Mouse (Mus musculus) MEL (cell line): Measurements from ENCODE around the gene Ddr1. TPM values are rescaled to one million over a fixed set of nuclear protein-coding genes. Genes with fewer than 3 reads are reported as not detected.

Source experiments
- DNase-seq: peaks from one replicate; pipeline ENCODE4 v3.0.0; 2011; ENCODE audit warnings: low read depth, low spot score
- H3K27ac ChIP-seq: 2 replicates; pipeline ENCODE4 v1.5.1; 2012; ENCODE audit warnings: low read depth, mild to moderate bottlenecking, control low read depth, low read length, moderate library complexity; ENCODE audit not compliant: control insufficient read depth
- H3K27me3 ChIP-seq, 2 experiments: fragments of 150-350 bp in 1 of 2; sonication (generic) in 1 of 2; 2 replicates each; pipeline ENCODE4 v1.6.1; 2012; ENCODE audit warnings: low read length in 2 of 2, mild to moderate bottlenecking in 2 of 2, improper control_type of control experiment in 1 of 2, moderate library complexity in 1 of 2; ENCODE audit not compliant: insufficient read depth in 2 of 2, control insufficient read depth in 1 of 2
- H3K36me3 ChIP-seq, 2 experiments: 2 replicates each; pipeline ENCODE4 v1.6.1; 2012 to 2014; ENCODE audit warnings: low read length in 2 of 2, improper control_type of control experiment in 1 of 2, inconsistent platforms in 1 of 2, mild to moderate bottlenecking in 1 of 2; ENCODE audit not compliant: insufficient read depth in 2 of 2, control insufficient read depth in 1 of 2
- H3K4me1 ChIP-seq, 2 experiments: fragments of 150-350 bp in 1 of 2; sonication (generic) in 1 of 2; 2 replicates each; pipeline ENCODE4 v1.6.1; 2012; ENCODE audit warnings: low read length in 2 of 2, improper control_type of control experiment in 1 of 2, mild to moderate bottlenecking in 1 of 2; ENCODE audit not compliant: insufficient read depth in 2 of 2, control insufficient read depth in 1 of 2
- H3K4me3 ChIP-seq, 2 experiments: fragments of 150-350 bp in 1 of 2; sonication (generic) in 1 of 2; 2 replicates each; pipeline ENCODE4 v1.5.1; 2012; ENCODE audit warnings: low read depth in 2 of 2, low read length in 2 of 2, mild to moderate bottlenecking in 2 of 2, moderate library complexity in 2 of 2, control low read depth in 1 of 2, improper control_type of control experiment in 1 of 2; ENCODE audit not compliant: control insufficient read depth in 1 of 2, insufficient read depth in 1 of 2
- H3K79me2 ChIP-seq: 2 replicates; pipeline ENCODE4 v1.6.1; 2012; ENCODE audit warnings: mild to moderate bottlenecking, low read length, moderate library complexity; ENCODE audit not compliant: control insufficient read depth, poor library complexity, insufficient read depth
- H3K9ac ChIP-seq: 2 replicates; pipeline ENCODE4 v1.6.1; 2012; ENCODE audit warnings: low read depth, mild to moderate bottlenecking, control low read depth, low read length, moderate library complexity; ENCODE audit not compliant: control insufficient read depth, poor library complexity, severe bottlenecking
- H3K9me3 ChIP-seq: fragments of 150-350 bp; sonication (generic); replicated peaks from 2 replicates; pipeline ENCODE4 v1.6.1; 2012; ENCODE audit warnings: mild to moderate bottlenecking, low read length, improper control_type of control experiment, moderate library complexity; ENCODE audit not compliant: insufficient read depth
- BHLHE40 ChIP-seq: IDR thresholded peaks from 2 replicates; pipeline ENCODE4 v1.6.1; 2012; ENCODE audit warnings: low read depth, mild to moderate bottlenecking, inconsistent platforms, low read length, improper control_type of control experiment, borderline replicate concordance
- CHD2 ChIP-seq: IDR thresholded peaks from 2 replicates; pipeline ENCODE4 v1.6.1; 2011; ENCODE audit warnings: low read length, improper control_type of control experiment
- CTCF ChIP-seq, 3 experiments: IDR thresholded peaks in 2 of 3; conservative IDR thresholded peaks in 1 of 3; 2 replicates each; pipeline ENCODE4 v1.5.1; 2011 to 2012; ENCODE audit warnings: low read length in 3 of 3, low read depth in 2 of 3, mild to moderate bottlenecking in 2 of 3, improper control_type of control experiment in 1 of 3, inconsistent platforms in 1 of 3, mixed read lengths in 1 of 3, moderate library complexity in 1 of 3; ENCODE audit not compliant: control insufficient read depth in 1 of 3, insufficient read depth in 1 of 3, poor library complexity in 1 of 3, severe bottlenecking in 1 of 3
- E2F4 ChIP-seq: IDR thresholded peaks from 2 replicates; pipeline ENCODE4 v1.6.1; 2011; ENCODE audit warnings: low read depth, low read length, improper control_type of control experiment, borderline replicate concordance
- ELF1 ChIP-seq: IDR thresholded peaks from 2 replicates; pipeline ENCODE4 v1.6.1; 2014; ENCODE audit warnings: low read depth, mild to moderate bottlenecking, inconsistent platforms, low read length, improper control_type of control experiment, moderate library complexity
- EP300 ChIP-seq, 2 experiments: IDR thresholded peaks; 2 replicates each; pipeline ENCODE4 v1.6.1; 2011; ENCODE audit warnings: improper control_type of control experiment in 2 of 2, low read length in 2 of 2, low read depth in 1 of 2, mild to moderate bottlenecking in 1 of 2
- GATA1 ChIP-seq: IDR thresholded peaks from 2 replicates; pipeline ENCODE4 v1.6.1; 2011; ENCODE audit warnings: low read depth, low read length, improper control_type of control experiment
- HCFC1 ChIP-seq: IDR thresholded peaks from 2 replicates; pipeline ENCODE4 v1.6.1; 2012; ENCODE audit warnings: low read depth, mild to moderate bottlenecking, inconsistent platforms, low read length, improper control_type of control experiment, moderate library complexity
- JUND ChIP-seq: IDR thresholded peaks from 2 replicates; pipeline ENCODE4 v1.6.1; 2011; ENCODE audit warnings: low read depth, mild to moderate bottlenecking, improper control_type of control experiment, low read length
- KAT2A ChIP-seq: conservative IDR thresholded peaks from 2 replicates; pipeline ENCODE4 v1.6.1; 2012; ENCODE audit warnings: low read depth, low read length, improper control_type of control experiment, inconsistent platforms
- MAZ ChIP-seq: IDR thresholded peaks from 2 replicates; pipeline ENCODE4 v1.6.1; 2012; ENCODE audit warnings: low read depth, mild to moderate bottlenecking, inconsistent platforms, low read length, improper control_type of control experiment
- MXI1 ChIP-seq: IDR thresholded peaks from 2 replicates; pipeline ENCODE4 v1.6.1; 2011; ENCODE audit warnings: mild to moderate bottlenecking, low read depth, low read length, improper control_type of control experiment
- MYB ChIP-seq: IDR thresholded peaks from 2 replicates; pipeline ENCODE4 v1.6.1; 2011; ENCODE audit warnings: mild to moderate bottlenecking, low read depth, low read length, improper control_type of control experiment
- MYC ChIP-seq: IDR thresholded peaks from 2 replicates; pipeline ENCODE4 v1.6.1; 2011; ENCODE audit warnings: low read depth, mild to moderate bottlenecking, low read length, improper control_type of control experiment, moderate library complexity
- NELFE ChIP-seq: IDR thresholded peaks from 2 replicates; pipeline ENCODE4 v1.6.1; 2011; ENCODE audit warnings: low read depth, low read length, improper control_type of control experiment
- NRF1 ChIP-seq: IDR thresholded peaks from 2 replicates; pipeline ENCODE4 v1.6.1; 2014; ENCODE audit warnings: low read depth, mild to moderate bottlenecking, inconsistent platforms, low read length, improper control_type of control experiment, moderate library complexity; ENCODE audit not compliant: poor library complexity, insufficient read depth, severe bottlenecking
- POLR2AphosphoS5 ChIP-seq: IDR thresholded peaks from 2 replicates; pipeline ENCODE4 v1.6.1; 2012; ENCODE audit warnings: low read depth, borderline replicate concordance, mild to moderate bottlenecking, inconsistent platforms, low read length, moderate library complexity, mixed read lengths
- RAD21 ChIP-seq: IDR thresholded peaks from 2 replicates; pipeline ENCODE4 v1.6.1; 2011; ENCODE audit warnings: mild to moderate bottlenecking, low read depth, low read length, improper control_type of control experiment
- SMC3 ChIP-seq: IDR thresholded peaks from 2 replicates; pipeline ENCODE4 v1.6.1; 2011; ENCODE audit warnings: low read depth, low read length, improper control_type of control experiment
- TAL1 ChIP-seq: IDR thresholded peaks from 2 replicates; pipeline ENCODE4 v1.6.1; 2012; ENCODE audit warnings: mild to moderate bottlenecking, inconsistent platforms, low read length, moderate library complexity, mixed read lengths
- ZC3H11A ChIP-seq: IDR thresholded peaks from 2 replicates; pipeline ENCODE4 v1.6.1; 2012; ENCODE audit warnings: low read depth, mild to moderate bottlenecking, inconsistent platforms, low read length, improper control_type of control experiment
- ZMIZ1 ChIP-seq: IDR thresholded peaks from 2 replicates; pipeline ENCODE4 v1.6.1; 2012; ENCODE audit warnings: low read depth, mild to moderate bottlenecking, inconsistent platforms, low read length, improper control_type of control experiment, moderate library complexity
- ZNF384 ChIP-seq: IDR thresholded peaks from 2 replicates; pipeline ENCODE4 v1.6.1; 2012; ENCODE audit warnings: low read depth, mild to moderate bottlenecking, inconsistent platforms, low read length, improper control_type of control experiment
- polyA plus RNA-seq, 2 experiments: library from polyadenylated mRNA; stranded (reverse) in 1 of 2; unstranded in 1 of 2; fragments of >175 nt in 1 of 2; fragments of >200 nt in 1 of 2; gene quantifications; 2 replicates each; pipeline versions ENCODE4 v1.2.1 to v1.2.4; 2012; ENCODE audit warnings: low replicate concordance in 2 of 2, low read depth in 1 of 2; ENCODE audit not compliant: insufficient read length in 2 of 2, insufficient read depth in 1 of 2, missing spikeins in 1 of 2
- total RNA-seq: library from RNA; depleted of rRNA; stranded (reverse); fragments of 300-350 nt; gene quantifications from 2 replicates; pipeline ENCODE4 v1.2.3, GENCODE M21; 2012

Gene Ddr1
- total and polyA plus RNA-seq, 3 experiments: 2.6 to 7.9 TPM; not detected in 1

DNA sequence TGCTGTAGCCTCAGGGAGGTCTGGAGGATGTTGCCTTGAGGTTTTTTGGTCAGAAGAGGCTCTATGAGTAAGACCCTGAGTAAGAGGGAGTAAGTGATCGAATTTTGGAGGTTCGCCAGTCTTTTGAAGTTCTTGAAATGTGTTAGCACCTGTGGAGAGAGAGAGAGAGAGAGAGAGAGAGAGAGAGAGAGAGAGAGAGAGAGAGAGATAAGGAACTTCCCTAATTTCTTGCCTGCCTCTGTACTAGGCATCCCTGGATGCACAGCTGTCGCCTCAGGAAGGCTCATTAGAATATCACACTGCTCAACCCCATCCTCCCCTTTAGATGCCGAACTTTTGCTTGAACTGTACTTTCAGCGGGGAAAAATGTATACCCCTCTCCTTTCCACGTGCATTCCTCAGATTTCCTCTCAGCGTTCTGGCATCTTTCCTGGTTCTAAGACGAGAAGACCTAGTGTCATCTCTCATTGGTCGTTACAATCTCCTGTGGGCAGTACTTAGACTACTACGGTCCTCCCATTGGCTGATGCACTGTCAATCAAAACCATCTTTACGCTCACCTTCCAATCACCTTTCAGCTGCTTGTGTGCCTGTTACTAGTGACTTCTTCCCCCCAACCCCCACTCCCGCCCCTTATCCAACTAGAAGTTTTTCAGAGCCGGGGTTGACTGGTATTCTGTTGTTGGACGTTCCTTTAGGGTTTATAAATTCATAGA is 65.8 kb downstream of the Ddr1 start (continued):
- TF ChIP-seq NELFE (no peak), CHD2 (peak; percentile 91), ZC3H11A (no peak), ZNF384 (no peak)

DNA sequence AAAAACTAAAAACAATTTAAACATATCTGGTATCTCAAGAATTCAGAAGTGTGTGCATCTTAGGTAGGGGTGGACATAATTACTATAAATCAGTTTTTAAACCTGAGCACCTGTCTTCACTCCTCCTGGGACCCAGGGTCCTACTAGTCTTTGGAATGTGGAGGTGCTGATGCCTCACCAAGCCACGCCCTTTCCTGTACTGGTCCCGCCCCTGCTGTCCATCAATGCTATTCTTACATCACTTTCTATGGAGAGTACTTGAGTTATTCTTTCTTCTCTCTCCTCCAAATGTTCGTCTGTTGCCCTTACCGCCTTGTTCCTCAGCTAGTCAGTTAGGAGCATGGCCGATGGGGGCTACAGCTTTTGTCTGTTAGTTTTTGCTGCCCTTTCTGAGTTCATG is 68.1 kb downstream of the Ddr1 start:
- peak; percentile 75 for DNase-seq
- no peak overlapping the region for H3K27ac ChIP-seq
- no peak overlapping the region; a peak in 1 of 4 replicates for H3K4me3 ChIP-seq
- H3K27me3 ChIP-seq: peaks cover under 1 to 3% of the 10 kb centered on the region in 2 experiments; a peak in 1 of 4 replicates
- no peak overlapping the region for H3K9ac ChIP-seq
- H3K4me1 ChIP-seq: peaks cover 0 to 17% of the 10 kb centered on the region in 2 experiments; a peak in 2 of 4 replicates
- H3K9me3 ChIP-seq: no peaks in the 10 kb centered on the region
- peaks cover 0 to 11% of the 10 kb centered on the region in 2 experiments; a peak in 2 of 4 replicates for H3K36me3 ChIP-seq
- H3K79me2 ChIP-seq: no peaks in the 10 kb centered on the region
- no peak for TF ChIP-seq NRF1
- no peak for TF ChIP-seq TAL1
- TF ChIP-seq JUND: no peak
- no peak for TF ChIP-seq GATA1
- no peak for TF ChIP-seq BHLHE40
- no peak for TF ChIP-seq MXI1
- no peak for TF ChIP-seq EP300 (IDR thresholded peaks at IDR 0.05; ENCODE audit: low read depth in 1 of 2, low read length in 2 of 2)
- TF ChIP-seq MAZ: no peak
- TF ChIP-seq ZC3H11A: no peak
- no peak for TF ChIP-seq MYB
- no peak for TF ChIP-seq E2F4

DNA sequence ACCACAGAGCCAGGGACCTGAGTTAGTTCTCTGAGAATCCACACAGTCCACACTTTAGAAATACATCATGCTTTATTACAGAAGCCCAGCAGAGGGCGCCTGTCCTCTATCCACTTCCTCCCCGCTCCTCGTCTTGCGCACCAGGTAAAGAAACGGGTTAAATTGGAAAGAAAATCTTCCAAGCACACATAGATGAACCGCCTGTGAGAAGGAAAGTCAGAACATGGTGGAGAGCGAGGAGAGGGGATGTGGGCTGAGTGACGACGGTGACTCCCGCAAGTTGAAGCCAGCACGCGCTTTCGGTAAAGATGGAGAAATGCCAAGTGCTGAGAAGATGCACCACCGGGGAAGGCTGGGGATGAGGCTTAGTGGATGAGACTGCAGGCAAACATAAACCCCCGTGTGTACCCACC is 68.7 kb downstream of the Ddr1 start:
- H3K4me3 ChIP-seq: peak overlapping the region; percentile 57 to 63
- H3K9me3 ChIP-seq: no peaks in the 10 kb centered on the region
- DNase-seq: peak; percentile 86
- TF ChIP-seq HCFC1 (no peak), KAT2A (no peak), SMC3 (peak; percentile 66), CTCF (IDR thresholded peaks at IDR 0.05 in 2 of 3, conservative IDR thresholded peaks at IDR 0.05 in 1 of 3; ENCODE audit: control insufficient read depth in 1 of 3, insufficient read depth in 1 of 3, low read depth in 2 of 3, low read length in 3 of 3, poor library complexity in 1 of 3, severe bottlenecking in 1 of 3) (peak; percentile 56 to 79 (median 69)), RAD21 (peak; percentile 56), ZC3H11A (no peak; the same call in 1 of the 2 replicates), ZMIZ1 (no peak), ELF1 (no peak), MYC (peak; percentile 21; the same call in 1 of the 2 replicates), POLR2AphosphoS5 (no peak)
- peaks cover 0 to 11% of the 10 kb centered on the region in 2 experiments; a peak in 2 of 4 replicates for H3K36me3 ChIP-seq
- H3K27me3 ChIP-seq: 0 out of 4 replicates have a peak, but pooled peaks cover 0 to 3% of the 10 kb centered on the region in 2 experiments
- H3K79me2 ChIP-seq: no peaks in the 10 kb centered on the region
- H3K27ac ChIP-seq: no peak overlapping the region
- peak overlapping the region; percentile 41 for H3K9ac ChIP-seq
- H3K4me1 ChIP-seq: peaks cover 0 to 17% of the 10 kb centered on the region in 2 experiments; a peak in 2 of 4 replicates
